Mouse (Mus musculus) stomach, embryonic 14.5 days (tissue): ENCODE data around the gene Gpr39. TPM values are rescaled to one million over a fixed set of nuclear protein-coding genes. Genes with fewer than 3 reads are reported as not detected.
"Not testable (repeated sequence)": the region's sequence is repeated elsewhere in the genome, so short reads cannot be mapped to it uniquely, and the experiment has no call there.

Source experiments
- ATAC-seq: fragments of 200-750 bp; cut with Nextera tagmentation; 2 replicates; pipeline ENCODE4 v1.8.0; 2017; ENCODE audit warnings: low read depth, moderate TSS enrichment; ENCODE audit not compliant: insufficient number of reproducible peaks, insufficient read depth, low FRiP score
- H3K27ac ChIP-seq: fragments of 300-500 bp; sonication (generic); 2 replicates; pipeline ENCODE4 v1.5.1; 2014; ENCODE audit warnings: mild to moderate bottlenecking, low read length, moderate library complexity, mixed read lengths
- H3K27me3 ChIP-seq: fragments of 300-500 bp; sonication (generic); 2 replicates; pipeline ENCODE4 v1.6.1; 2014; ENCODE audit warnings: low read length, control low read depth, mixed read lengths; ENCODE audit not compliant: control insufficient read depth, insufficient read depth
- H3K36me3 ChIP-seq: fragments of 300-500 bp; sonication (generic); 2 replicates; pipeline ENCODE4 v1.6.1; 2014; ENCODE audit warnings: mild to moderate bottlenecking, control low read depth, low read length, moderate library complexity, mixed read lengths; ENCODE audit not compliant: control insufficient read depth, insufficient read depth
- H3K4me1 ChIP-seq: fragments of 300-500 bp; sonication (generic); 2 replicates; pipeline ENCODE4 v1.6.1; 2014; ENCODE audit warnings: low read length, control low read depth, mixed read lengths; ENCODE audit not compliant: control insufficient read depth, insufficient read depth
- H3K4me2 ChIP-seq: fragments of 300-500 bp; sonication (generic); replicated peaks from 2 replicates; pipeline ENCODE4 v1.6.1; 2014; ENCODE audit warnings: low read depth, low read length, control low read depth
- H3K4me3 ChIP-seq: fragments of 300-500 bp; sonication (generic); 2 replicates; pipeline ENCODE4 v1.5.1; 2014; ENCODE audit warnings: low read depth, low read length, control low read depth
- H3K9ac ChIP-seq: fragments of 300-500 bp; sonication (generic); replicated peaks from 2 replicates; pipeline ENCODE4 v1.6.1; 2014; ENCODE audit warnings: low read depth, mild to moderate bottlenecking, control low read depth, low read length, moderate library complexity, mixed read lengths
- H3K9me3 ChIP-seq: fragments of 300-500 bp; sonication (generic); 2 replicates; pipeline ENCODE4 v1.6.1; 2016; ENCODE audit warnings: low read depth, low read length, control low read depth; ENCODE audit not compliant: control insufficient read depth
- WGBS: fragments of 180-500 bp; shearing (Covaris S2); extraction: QIAGEN DNeasy Blood & Tissue Kit; methylation state at CpG from one replicate; pipeline ENCODE4 v1.1.7; 2014; 5-methylcytosine and 5-hydroxymethylcytosine counted together
- polyA plus RNA-seq: library from polyadenylated mRNA; unstranded; fragments of >200 nt; fragmentation: Nextera tagmentation; extraction: Ambion mirVana; gene quantifications from 2 replicates; pipeline ENCODE4 v1.2.1, GENCODE M21; 2014

Gpr39 gene
- 6.3 and 6.7 TPM in 2 replicates for polyA plus RNA-seq

DNA sequence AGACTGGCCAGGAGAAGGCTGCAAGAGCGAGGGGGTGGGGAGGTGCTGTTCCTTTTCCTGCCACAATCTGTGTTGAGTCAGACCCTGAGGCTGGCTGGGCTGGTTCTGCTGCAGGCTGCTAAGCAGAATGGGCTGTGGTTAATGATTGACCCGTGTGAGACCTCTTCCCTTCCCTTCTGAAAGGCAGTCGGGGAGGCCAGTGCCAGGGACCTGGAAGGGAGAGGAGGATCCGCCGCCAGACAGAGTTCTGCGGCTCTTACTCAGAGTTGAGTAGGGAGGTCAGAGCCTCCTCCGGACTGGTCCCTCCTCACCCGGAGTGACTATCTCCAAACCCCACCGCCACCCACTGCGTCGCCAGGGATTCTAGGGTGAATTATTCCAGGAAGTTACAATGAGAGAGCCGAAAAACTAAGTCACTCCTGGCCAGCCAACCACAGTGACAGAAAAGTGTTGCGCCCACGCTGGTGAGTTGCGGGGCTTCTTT, at the start of gene Gpr39:
Gene Gpr39 (plus strand): TSS at position 206 of the 484 bp plus-strand sequence.
- Histone ChIP-seq H3K9me3 (no peaks in the 10 kb centered on the region), H3K4me1 (no peaks in the 10 kb centered on the region), H3K27me3 (no peaks in the 10 kb centered on the region), H3K4me2 (peak within 1 kb of the TSS; percentile 36), H3K36me3 (no peaks in the 10 kb centered on the region), H3K4me3 (peak within 1 kb of the TSS; percentile 28), H3K9ac (no peak within 1 kb of the TSS; the same call in 1 of the 2 replicates), H3K27ac (peak within 1 kb of the TSS; percentile 77)
- ATAC-seq, result peak; percentile 95
- WGBS, result 42% methylated on average over 15 of the region's 15 CpGs

GRCm38 (mm10) chr1:125639501-125640253, 37.1 kb upstream of the Gpr39 start:
- H3K27ac ChIP-seq, result no peak overlapping the region
- ATAC-seq, result no peak
- no peak overlapping the region for H3K9ac ChIP-seq
- no peak overlapping the region for H3K4me3 ChIP-seq
- 89% methylated on average over 8 of the region's 8 CpGs for WGBS
- no peaks in the 10 kb centered on the region for H3K4me1 ChIP-seq
- no peaks in the 10 kb centered on the region for H3K27me3 ChIP-seq
- H3K4me2 ChIP-seq, result no peak overlapping the region
- no peaks in the 10 kb centered on the region for H3K9me3 ChIP-seq
- no peaks in the 10 kb centered on the region for H3K36me3 ChIP-seq

DNA sequence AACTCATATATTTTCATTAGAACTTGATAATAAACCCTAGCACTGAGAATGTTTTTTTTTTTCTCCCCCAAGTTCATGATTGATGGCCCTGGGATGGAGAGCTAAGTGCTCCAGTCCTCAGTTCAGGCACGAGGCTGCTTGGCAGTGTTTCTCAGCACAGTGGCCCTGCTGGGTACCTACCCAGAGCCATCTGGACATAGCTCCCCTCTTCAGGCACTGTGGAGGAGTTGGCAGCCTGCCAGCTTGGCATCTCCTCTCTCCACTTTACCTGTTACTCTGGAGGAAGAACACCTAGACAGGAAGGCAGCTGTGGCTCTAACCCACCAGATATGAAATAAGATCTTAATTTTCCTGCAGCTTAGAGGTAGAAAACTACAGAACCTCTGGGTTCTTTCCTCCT, 33.2 kb upstream of the Gpr39 start:
- no peaks in the 10 kb centered on the region for H3K4me1 ChIP-seq
- no peaks in the 10 kb centered on the region for H3K9me3 ChIP-seq
- no peaks in the 10 kb centered on the region for H3K36me3 ChIP-seq
- H3K27ac ChIP-seq, result no peak overlapping the region
- no peak overlapping the region for H3K4me3 ChIP-seq
- no peak for ATAC-seq
- 12% methylated on average over 1 of the region's 1 CpGs for WGBS
- no peak overlapping the region for H3K4me2 ChIP-seq
- no peaks in the 10 kb centered on the region for H3K27me3 ChIP-seq
- H3K9ac ChIP-seq, result no peak overlapping the region

DNA sequence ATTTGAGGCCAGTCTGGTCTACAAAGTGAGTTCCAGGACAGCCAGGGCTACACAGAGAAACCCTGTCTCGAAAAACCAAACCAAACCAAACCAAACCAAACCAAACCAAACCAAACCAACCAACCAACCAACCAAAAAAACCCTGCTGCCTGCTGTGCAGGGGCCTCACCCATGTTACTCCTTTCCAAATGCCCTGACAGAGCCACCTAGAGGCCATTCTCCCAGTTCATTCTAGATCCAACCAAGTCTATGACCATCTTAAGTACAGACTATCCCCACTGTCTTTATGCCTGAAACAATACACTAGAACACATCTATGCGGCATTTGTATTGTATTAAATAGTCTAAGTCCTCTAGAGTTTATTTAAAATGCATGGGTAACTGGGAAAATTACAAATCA, 30.0 kb upstream of the Gpr39 start:
- H3K27me3 ChIP-seq, H3K27ac ChIP-seq, H3K4me2 ChIP-seq, H3K4me1 ChIP-seq, H3K36me3 ChIP-seq, H3K4me3 ChIP-seq, H3K9me3 ChIP-seq, H3K9ac ChIP-seq, ATAC-seq: not testable (repeated sequence)
- WGBS, result 97% methylated on average over 2 of the region's 2 CpGs

DNA sequence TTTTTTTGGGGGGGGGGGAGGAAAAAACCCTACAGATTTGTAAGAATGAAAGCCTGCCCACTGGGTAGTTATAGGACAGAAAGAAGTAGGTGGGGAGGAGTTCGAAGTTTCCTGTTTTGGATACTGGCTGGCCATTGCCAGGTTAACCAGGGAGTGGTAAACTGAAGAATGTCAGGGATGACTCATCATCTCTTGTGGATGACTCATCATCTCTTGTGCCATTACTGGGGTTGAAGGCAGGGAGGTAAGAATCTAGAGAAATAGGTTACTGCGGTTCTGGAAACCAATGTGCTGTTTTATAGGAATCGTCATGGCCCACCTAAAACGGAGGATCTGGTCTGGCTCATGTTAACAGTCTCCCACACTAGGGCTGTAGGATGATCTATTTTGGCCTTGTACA, 28.8 kb upstream of the Gpr39 start:
- H3K9me3 ChIP-seq, result no peaks in the 10 kb centered on the region
- no peak overlapping the region for H3K4me2 ChIP-seq
- H3K36me3 ChIP-seq, result no peaks in the 10 kb centered on the region
- WGBS, result 89% methylated on average over 4 of the region's 4 CpGs
- no peaks in the 10 kb centered on the region for H3K27me3 ChIP-seq
- no peak overlapping the region for H3K27ac ChIP-seq
- H3K4me1 ChIP-seq, result no peaks in the 10 kb centered on the region
- no peak overlapping the region for H3K4me3 ChIP-seq
- ATAC-seq, result no peak
- no peak overlapping the region for H3K9ac ChIP-seq

GRCm38 (mm10) chr1:125649056-125649455, 27.7 kb upstream of the Gpr39 start:
- WGBS, result 90% methylated on average over 3 of the region's 3 CpGs
- Histone ChIP-seq H3K4me1 (no peaks in the 10 kb centered on the region), H3K4me2 (no peak overlapping the region), H3K9ac (no peak overlapping the region), H3K4me3 (no peak overlapping the region), H3K9me3 (no peaks in the 10 kb centered on the region), H3K27me3 (no peaks in the 10 kb centered on the region), H3K27ac (no peak overlapping the region), H3K36me3 (no peaks in the 10 kb centered on the region)
- ATAC-seq, result no peak

DNA sequence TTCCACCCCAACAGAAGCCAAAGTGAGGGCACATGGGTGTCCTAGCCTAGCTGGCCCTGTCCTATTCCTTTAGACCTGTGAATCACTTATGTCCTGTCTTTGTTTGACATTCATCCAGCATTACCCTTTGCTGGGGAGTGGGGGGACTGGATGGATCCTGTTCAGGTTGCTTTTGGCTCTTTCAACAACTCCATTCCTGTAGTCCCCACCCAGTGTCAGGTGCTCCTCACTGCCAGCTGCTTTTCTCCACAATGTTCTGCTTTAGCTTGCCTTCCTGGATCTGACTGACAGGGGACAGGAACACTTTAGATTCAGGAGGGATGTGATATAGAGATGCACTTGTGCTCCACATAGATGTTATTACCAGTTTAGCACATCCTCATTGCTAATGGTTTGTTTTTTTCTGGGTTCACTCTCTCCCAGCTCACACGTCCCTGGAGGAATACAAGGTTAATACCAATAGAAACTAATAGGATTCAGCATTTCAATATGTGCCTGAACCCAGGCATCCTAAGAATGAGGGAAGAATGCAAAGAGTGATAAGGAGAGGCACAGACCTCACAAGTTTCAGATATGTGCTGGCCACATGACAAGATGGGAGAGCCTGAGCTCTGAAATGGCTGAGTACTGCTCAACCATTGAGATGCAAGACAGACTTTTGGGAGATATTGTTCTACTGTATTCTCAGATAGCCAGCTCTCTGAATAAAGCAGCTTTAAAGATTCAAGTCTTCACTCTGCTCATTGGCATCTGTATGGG, 23.8 kb upstream of the Gpr39 start:
- Histone ChIP-seq H3K27ac (no peak overlapping the region), H3K9me3 (no peaks in the 10 kb centered on the region), H3K4me3 (no peak overlapping the region), H3K4me1 (no peaks in the 10 kb centered on the region), H3K4me2 (no peak overlapping the region), H3K27me3 (no peaks in the 10 kb centered on the region), H3K36me3 (no peaks in the 10 kb centered on the region), H3K9ac (no peak overlapping the region)
- no peak for ATAC-seq
- WGBS, result 61% methylated on average over 1 of the region's 1 CpGs

DNA sequence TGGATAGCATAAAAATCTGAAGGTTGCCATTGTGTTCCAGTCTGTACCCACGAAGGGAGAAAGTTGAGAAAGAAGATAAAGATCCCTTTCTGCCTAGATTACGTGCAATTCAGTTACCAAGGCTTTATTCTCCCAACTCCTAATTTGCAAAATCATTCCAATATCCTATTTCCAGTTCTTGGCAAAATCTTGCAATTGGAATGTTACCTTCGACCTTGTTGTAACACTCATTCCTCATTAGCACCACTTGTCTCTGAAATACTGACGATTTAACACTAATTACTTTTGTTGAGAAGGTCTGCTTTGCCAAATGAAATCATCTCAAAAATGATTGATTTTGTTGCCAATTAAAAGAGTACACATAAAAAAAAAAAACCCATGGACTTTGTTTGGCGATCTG, 19.4 kb upstream of the Gpr39 start:
- 71% methylated on average over 5 of the region's 5 CpGs for WGBS
- H3K9me3 ChIP-seq, result no peaks in the 10 kb centered on the region; the same call in 1 of the 2 replicates
- no peaks in the 10 kb centered on the region for H3K4me1 ChIP-seq
- no peak overlapping the region for H3K27ac ChIP-seq
- no peak overlapping the region for H3K4me3 ChIP-seq
- H3K27me3 ChIP-seq, result no peaks in the 10 kb centered on the region
- H3K4me2 ChIP-seq, result no peak overlapping the region
- no peak overlapping the region for H3K9ac ChIP-seq
- no peaks in the 10 kb centered on the region for H3K36me3 ChIP-seq
- ATAC-seq, result no peak
